Mouse (Mus musculus): Measurements from ENCODE around the gene 4930404N11Rik. TPM values are rescaled to one million over a fixed set of nuclear protein-coding genes. Genes with fewer than 3 reads are reported as not detected.

The 4930404N11Rik gene
- not detected for polyA plus RNA-seq (2014; fragmentation: Illumina TruSeq; extraction: RNeasy Lipid Tissue Mini Kit (QIAGEN cat#74804); ENCODE audit: low read depth, low replicate concordance)

DNA sequence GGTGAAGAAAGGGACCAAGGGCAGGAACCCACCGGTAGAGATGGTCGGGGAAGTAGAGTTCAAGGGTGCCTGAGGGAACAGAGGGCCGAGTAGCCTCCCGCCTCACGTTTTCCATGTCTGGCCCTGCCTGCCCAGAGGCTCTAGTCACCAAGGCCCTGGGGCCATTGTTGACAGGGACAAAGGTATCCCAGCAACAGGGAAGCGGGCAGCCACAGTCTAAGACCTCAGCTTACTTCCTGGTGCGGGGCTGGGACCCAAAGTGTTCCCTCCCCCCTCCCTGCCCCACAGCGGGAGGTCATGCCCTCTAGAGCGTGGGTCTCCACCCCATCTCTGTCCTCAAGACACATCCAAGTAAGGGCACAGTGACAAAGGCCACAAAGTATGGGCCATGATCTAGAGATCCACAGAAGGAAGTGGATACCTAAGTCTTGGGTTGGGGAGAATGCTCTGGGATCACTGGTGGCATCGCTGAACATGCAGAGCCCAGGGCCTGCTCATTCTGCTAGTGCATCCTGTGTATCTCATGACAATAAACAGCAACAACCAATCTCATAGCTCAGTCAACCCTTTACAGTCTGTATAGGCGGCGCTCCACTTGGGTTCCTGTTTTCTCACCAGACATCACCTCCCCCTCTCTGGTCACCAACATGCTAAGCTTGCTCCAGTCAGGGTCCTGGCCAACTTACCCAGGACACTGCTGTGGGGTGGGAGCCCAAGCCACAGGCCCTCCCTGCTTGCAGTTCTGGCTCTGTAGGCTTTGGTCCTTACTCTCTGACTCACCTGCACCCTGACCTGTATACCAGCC is at the start of gene 4930404N11Rik:
TSS of gene 4930404N11Rik (minus strand) at position 145 of the 805 bp plus-strand sequence.

GRCm38 (mm10) chr10:81392781-81393185 is 27.2 kb upstream of the 4930404N11Rik start, which contains the start of gene Smim24:
Smim24 (plus strand) TSS chr10:81393051.

GRCm38 (mm10) chr10:81388505-81389055 is 23.0 kb upstream of the 4930404N11Rik start, which contains the start of gene Gm48552:
Gm48552 (plus strand) TSS chr10:81389005.

GRCm38 (mm10) chr10:81383802-81384604 is 18.4 kb upstream of the 4930404N11Rik start, which contains the start of the genes Dohh and Gm48551:
Dohh (plus strand) TSS chr10:81384428.
Gm48551 (plus strand) TSS chr10:81384466.

GRCm38 (mm10) chr10:81377793-81378552 is 12.4 kb upstream of the 4930404N11Rik start, which contains the start of gene Fzr1:
Fzr1 (minus strand) TSS chr10:81378516.

GRCm38 (mm10) chr10:81356991-81357844 is 8.4 kb downstream of the 4930404N11Rik start, which contains the start of gene Mfsd12:
Mfsd12 (plus strand) TSS chr10:81357491.

DNA sequence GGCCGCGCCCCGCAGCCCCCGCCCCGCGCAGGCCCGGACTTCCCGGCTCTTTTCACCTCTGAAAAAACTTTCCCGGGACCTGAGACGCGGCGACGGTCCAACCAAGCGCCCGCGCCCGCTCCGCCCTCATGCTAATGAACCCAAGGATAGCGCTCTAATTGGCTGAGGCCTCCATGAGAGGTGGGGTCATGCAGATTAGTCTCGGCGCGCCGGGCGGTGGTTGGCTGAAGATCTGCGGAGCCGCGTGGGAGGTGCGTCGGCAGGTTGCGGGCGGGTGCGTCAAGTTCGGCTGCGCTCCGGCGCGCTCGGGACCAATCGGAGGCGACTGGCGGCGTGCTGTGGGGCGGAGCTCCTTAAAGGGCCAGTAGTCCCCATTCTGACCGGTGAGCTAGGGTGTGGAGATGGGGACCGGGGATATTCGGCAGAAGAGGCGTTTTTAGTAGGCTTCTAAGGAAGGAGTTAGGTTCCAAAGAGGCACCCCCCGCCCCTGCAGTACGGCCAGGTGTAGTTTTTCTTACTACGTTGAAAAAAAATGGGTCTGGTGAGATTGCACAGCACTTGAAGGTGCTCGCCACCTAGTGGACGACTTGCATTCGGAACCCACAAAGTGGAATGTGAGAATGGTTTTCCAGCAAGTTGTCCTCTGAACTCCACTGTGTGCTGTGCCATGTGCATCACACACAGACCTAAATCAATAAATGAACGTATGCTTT is 15.1 kb downstream of the 4930404N11Rik start, which contains the start of gene Hmg20b:
TSS of gene Hmg20b (minus strand) at position 130 of the 713 bp plus-strand sequence.

DNA sequence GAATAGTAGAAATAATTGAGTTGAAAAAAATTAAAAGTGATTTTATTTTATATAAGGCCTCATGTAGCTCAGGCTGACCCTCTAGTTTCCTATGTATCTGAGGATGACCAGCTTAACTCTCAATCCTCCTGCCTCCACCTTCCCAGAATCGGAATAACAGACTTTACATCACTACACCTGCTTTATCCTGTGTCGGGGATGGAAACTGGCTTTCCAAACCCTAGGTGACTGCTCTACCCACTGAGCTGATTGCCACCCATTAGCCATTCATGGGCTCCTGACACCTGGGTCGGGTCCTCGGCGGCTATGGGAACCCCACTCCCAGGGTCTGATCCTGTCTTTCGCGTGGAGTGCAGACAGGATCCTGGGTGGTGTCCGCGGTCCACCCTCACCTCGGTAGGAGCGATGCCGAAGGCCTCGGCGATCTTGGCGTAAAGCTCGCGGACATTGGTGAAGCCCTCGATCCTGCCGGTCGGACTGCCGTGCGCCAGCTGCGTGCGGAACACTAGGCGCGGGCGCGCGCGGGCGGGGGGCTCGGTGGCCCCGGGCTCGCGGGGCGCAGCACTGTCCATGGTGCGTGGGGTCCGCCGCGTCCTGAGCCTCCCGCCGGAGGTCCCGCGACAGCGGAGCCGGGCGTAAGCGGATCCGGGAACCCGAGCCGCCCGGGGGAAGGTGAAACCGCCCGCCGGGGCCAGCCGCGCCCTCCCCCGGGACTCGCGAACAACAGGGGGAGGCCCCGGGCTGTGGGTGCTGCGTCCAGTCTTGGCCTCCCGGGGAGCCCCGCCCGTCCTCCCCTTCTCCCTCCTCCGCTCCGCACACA is 22.7 kb downstream of the 4930404N11Rik start, which contains the start of gene Gipc3:
TSS of gene Gipc3 (minus strand) at position 581 of the 820 bp plus-strand sequence.

GRCm38 (mm10) chr10:81328386-81328785 is 37.2 kb downstream of the 4930404N11Rik start, which contains the start of gene Tbxa2r:
Tbxa2r (plus strand) TSS chr10:81328731.

GRCm38 (mm10) chr10:81320550-81321347 is 44.9 kb downstream of the 4930404N11Rik start, which contains the start of gene Cactin:
Cactin (plus strand) TSS chr10:81321103.

Other genes with a start within 250 kb of the 4930404N11Rik start
- 6.0 TPM for gene Zbtb7a, start 230.6 kb downstream of the 4930404N11Rik start, polyA plus RNA-seq (2014; fragmentation: Illumina TruSeq; extraction: RNeasy Lipid Tissue Mini Kit (QIAGEN cat#74804); ENCODE audit: low read depth, low replicate concordance)
- 0.61 TPM for gene Pias4, start 197.9 kb downstream of the 4930404N11Rik start, polyA plus RNA-seq (2014; fragmentation: Illumina TruSeq; extraction: RNeasy Lipid Tissue Mini Kit (QIAGEN cat#74804); ENCODE audit: low read depth, low replicate concordance)
- 34.4 TPM for gene Eef2, start 189.2 kb downstream of the 4930404N11Rik start, polyA plus RNA-seq (2014; fragmentation: Illumina TruSeq; extraction: RNeasy Lipid Tissue Mini Kit (QIAGEN cat#74804); ENCODE audit: low read depth, low replicate concordance)
- not detected for gene Dapk3, start 182.8 kb downstream of the 4930404N11Rik start, polyA plus RNA-seq (2014; fragmentation: Illumina TruSeq; extraction: RNeasy Lipid Tissue Mini Kit (QIAGEN cat#74804); ENCODE audit: low read depth, low replicate concordance)
- not detected for gene 4930442H23Rik, start 182.0 kb downstream of the 4930404N11Rik start, polyA plus RNA-seq (2014; fragmentation: Illumina TruSeq; extraction: RNeasy Lipid Tissue Mini Kit (QIAGEN cat#74804); ENCODE audit: low read depth, low replicate concordance)
- gene Nmrk2, start 163.8 kb downstream of the 4930404N11Rik start, polyA plus RNA-seq (2014; fragmentation: Illumina TruSeq; extraction: RNeasy Lipid Tissue Mini Kit (QIAGEN cat#74804); ENCODE audit: low read depth, low replicate concordance): not detected
- not detected for gene Atcay, start 135.0 kb downstream of the 4930404N11Rik start, polyA plus RNA-seq (2014; fragmentation: Illumina TruSeq; extraction: RNeasy Lipid Tissue Mini Kit (QIAGEN cat#74804); ENCODE audit: low read depth, low replicate concordance)
- gene Zfr2, start 132.7 kb downstream of the 4930404N11Rik start, polyA plus RNA-seq (2014; fragmentation: Illumina TruSeq; extraction: RNeasy Lipid Tissue Mini Kit (QIAGEN cat#74804); ENCODE audit: low read depth, low replicate concordance): not detected
- gene Matk, start 112.9 kb downstream of the 4930404N11Rik start, polyA plus RNA-seq (2014; fragmentation: Illumina TruSeq; extraction: RNeasy Lipid Tissue Mini Kit (QIAGEN cat#74804); ENCODE audit: low read depth, low replicate concordance): not detected
- 4.6 TPM for gene Mrpl54, start 98.9 kb downstream of the 4930404N11Rik start, polyA plus RNA-seq (2014; fragmentation: Illumina TruSeq; extraction: RNeasy Lipid Tissue Mini Kit (QIAGEN cat#74804); ENCODE audit: low read depth, low replicate concordance)
- gene Apba3, start 98.9 kb downstream of the 4930404N11Rik start, polyA plus RNA-seq (2014; fragmentation: Illumina TruSeq; extraction: RNeasy Lipid Tissue Mini Kit (QIAGEN cat#74804); ENCODE audit: low read depth, low replicate concordance): 1.1 TPM
- 1.4 TPM for gene Tjp3, start 74.2 kb downstream of the 4930404N11Rik start, polyA plus RNA-seq (2014; fragmentation: Illumina TruSeq; extraction: RNeasy Lipid Tissue Mini Kit (QIAGEN cat#74804); ENCODE audit: low read depth, low replicate concordance)
- gene Pip5k1c, start 72.9 kb downstream of the 4930404N11Rik start, polyA plus RNA-seq (2014; fragmentation: Illumina TruSeq; extraction: RNeasy Lipid Tissue Mini Kit (QIAGEN cat#74804); ENCODE audit: low read depth, low replicate concordance): 1.0 TPM
- gene Cactin, start 44.7 kb downstream of the 4930404N11Rik start, polyA plus RNA-seq (2014; fragmentation: Illumina TruSeq; extraction: RNeasy Lipid Tissue Mini Kit (QIAGEN cat#74804); ENCODE audit: low read depth, low replicate concordance): 0.24 TPM
- gene Tbxa2r, start 37.1 kb downstream of the 4930404N11Rik start, polyA plus RNA-seq (2014; fragmentation: Illumina TruSeq; extraction: RNeasy Lipid Tissue Mini Kit (QIAGEN cat#74804); ENCODE audit: low read depth, low replicate concordance): not detected
- gene Gipc3, start 22.6 kb downstream of the 4930404N11Rik start, polyA plus RNA-seq (2014; fragmentation: Illumina TruSeq; extraction: RNeasy Lipid Tissue Mini Kit (QIAGEN cat#74804); ENCODE audit: low read depth, low replicate concordance): not detected
- gene Hmg20b, start 15.3 kb downstream of the 4930404N11Rik start, polyA plus RNA-seq (2014; fragmentation: Illumina TruSeq; extraction: RNeasy Lipid Tissue Mini Kit (QIAGEN cat#74804); ENCODE audit: low read depth, low replicate concordance): 4.2 TPM
- gene Mfsd12, start 8.3 kb downstream of the 4930404N11Rik start, polyA plus RNA-seq (2014; fragmentation: Illumina TruSeq; extraction: RNeasy Lipid Tissue Mini Kit (QIAGEN cat#74804); ENCODE audit: low read depth, low replicate concordance): 0.24 TPM
- 0.34 TPM for gene Fzr1, start 12.7 kb upstream of the 4930404N11Rik start, polyA plus RNA-seq (2014; fragmentation: Illumina TruSeq; extraction: RNeasy Lipid Tissue Mini Kit (QIAGEN cat#74804); ENCODE audit: low read depth, low replicate concordance)
- not detected for gene Dohh, start 18.6 kb upstream of the 4930404N11Rik start, polyA plus RNA-seq (2014; fragmentation: Illumina TruSeq; extraction: RNeasy Lipid Tissue Mini Kit (QIAGEN cat#74804); ENCODE audit: low read depth, low replicate concordance)
- gene Gm48551, start 18.6 kb upstream of the 4930404N11Rik start, polyA plus RNA-seq (2014; fragmentation: Illumina TruSeq; extraction: RNeasy Lipid Tissue Mini Kit (QIAGEN cat#74804); ENCODE audit: low read depth, low replicate concordance): not detected
- gene Gm48552, start 23.2 kb upstream of the 4930404N11Rik start, polyA plus RNA-seq (2014; fragmentation: Illumina TruSeq; extraction: RNeasy Lipid Tissue Mini Kit (QIAGEN cat#74804); ENCODE audit: low read depth, low replicate concordance): not detected
- not detected for gene Smim24, start 27.2 kb upstream of the 4930404N11Rik start, polyA plus RNA-seq (2014; fragmentation: Illumina TruSeq; extraction: RNeasy Lipid Tissue Mini Kit (QIAGEN cat#74804); ENCODE audit: low read depth, low replicate concordance)
- gene Nfic, start 89.8 kb upstream of the 4930404N11Rik start, polyA plus RNA-seq (2014; fragmentation: Illumina TruSeq; extraction: RNeasy Lipid Tissue Mini Kit (QIAGEN cat#74804); ENCODE audit: low read depth, low replicate concordance): 14.6 TPM
- gene Celf5, start 116.9 kb upstream of the 4930404N11Rik start, polyA plus RNA-seq (2014; fragmentation: Illumina TruSeq; extraction: RNeasy Lipid Tissue Mini Kit (QIAGEN cat#74804); ENCODE audit: low read depth, low replicate concordance): not detected
- gene Ncln, start 130.6 kb upstream of the 4930404N11Rik start, polyA plus RNA-seq (2014; fragmentation: Illumina TruSeq; extraction: RNeasy Lipid Tissue Mini Kit (QIAGEN cat#74804); ENCODE audit: low read depth, low replicate concordance): 1.6 TPM
- not detected for gene S1pr4, start 134.3 kb upstream of the 4930404N11Rik start, polyA plus RNA-seq (2014; fragmentation: Illumina TruSeq; extraction: RNeasy Lipid Tissue Mini Kit (QIAGEN cat#74804); ENCODE audit: low read depth, low replicate concordance)
- not detected for gene Gna15, start 158.4 kb upstream of the 4930404N11Rik start, polyA plus RNA-seq (2014; fragmentation: Illumina TruSeq; extraction: RNeasy Lipid Tissue Mini Kit (QIAGEN cat#74804); ENCODE audit: low read depth, low replicate concordance)
- 4.4 TPM for gene Gna11, start 179.4 kb upstream of the 4930404N11Rik start, polyA plus RNA-seq (2014; fragmentation: Illumina TruSeq; extraction: RNeasy Lipid Tissue Mini Kit (QIAGEN cat#74804); ENCODE audit: low read depth, low replicate concordance)
- gene Aes, start 193.7 kb upstream of the 4930404N11Rik start, polyA plus RNA-seq (2014; fragmentation: Illumina TruSeq; extraction: RNeasy Lipid Tissue Mini Kit (QIAGEN cat#74804); ENCODE audit: low read depth, low replicate concordance): 37.6 TPM
- gene Tle2, start 208.7 kb upstream of the 4930404N11Rik start, polyA plus RNA-seq (2014; fragmentation: Illumina TruSeq; extraction: RNeasy Lipid Tissue Mini Kit (QIAGEN cat#74804); ENCODE audit: low read depth, low replicate concordance): 4.2 TPM
- gene Tle6, start 235.3 kb upstream of the 4930404N11Rik start, polyA plus RNA-seq (2014; fragmentation: Illumina TruSeq; extraction: RNeasy Lipid Tissue Mini Kit (QIAGEN cat#74804); ENCODE audit: low read depth, low replicate concordance): 0.74 TPM
- gene BC025920, start 240.5 kb upstream of the 4930404N11Rik start, polyA plus RNA-seq (2014; fragmentation: Illumina TruSeq; extraction: RNeasy Lipid Tissue Mini Kit (QIAGEN cat#74804); ENCODE audit: low read depth, low replicate concordance): 0.53 TPM